Mouse (Mus musculus) urinary bladder, postnatal 36 days (tissue): ENCODE results near the gene Rasgef1b.
A peak's percentile ranks its signal among the peaks of the same experiment; 100 is the strongest.

Source experiments
- DNase-seq, 2 experiments: peaks; one replicate each; pipeline ENCODE4 v3.0.0; 2022; ENCODE audit warnings: low spot score in 2 of 2, mixed read lengths in 1 of 2

The Rasgef1b gene

DNA sequence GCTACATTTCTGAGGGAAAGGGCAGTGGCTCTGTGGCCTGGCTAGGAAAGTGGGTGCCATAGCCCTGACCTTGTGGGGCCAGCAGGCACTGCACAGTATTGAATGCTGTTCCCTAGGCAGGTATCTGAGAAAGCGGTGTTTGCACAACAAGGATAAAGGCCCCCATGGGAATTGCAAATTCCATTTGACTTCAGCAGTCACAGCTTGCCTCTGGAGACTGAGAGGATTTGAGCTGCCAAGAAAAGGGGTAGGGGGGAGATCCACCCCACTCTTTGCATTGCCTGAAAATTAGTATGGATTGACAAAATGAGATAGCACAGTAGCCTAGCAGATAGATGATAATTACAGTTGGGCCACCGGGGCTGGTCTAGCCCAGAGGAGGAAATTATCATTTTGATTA is 326.1 kb downstream of the Rasgef1b start:
- no peak for DNase-seq

DNA sequence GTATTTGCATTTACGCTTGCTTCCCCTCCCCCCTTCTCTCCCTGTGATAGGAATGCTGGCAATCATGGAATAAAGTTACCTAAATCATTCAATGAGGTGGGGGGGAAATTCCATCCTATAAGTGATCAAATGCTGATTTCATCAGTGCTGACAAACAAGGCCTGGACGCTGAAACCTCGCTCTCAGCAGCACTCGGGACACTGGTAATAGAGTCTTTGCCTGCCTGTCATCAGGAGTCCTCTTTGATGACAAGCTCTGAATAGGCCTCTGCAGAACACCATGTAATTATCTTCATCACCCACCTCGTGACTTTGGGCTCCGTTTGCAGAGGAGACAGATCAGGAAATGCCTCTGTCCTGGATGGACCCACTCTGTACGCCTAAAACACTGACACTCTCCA is 326.6 kb downstream of the Rasgef1b start:
- DNase-seq, result no peak

DNA sequence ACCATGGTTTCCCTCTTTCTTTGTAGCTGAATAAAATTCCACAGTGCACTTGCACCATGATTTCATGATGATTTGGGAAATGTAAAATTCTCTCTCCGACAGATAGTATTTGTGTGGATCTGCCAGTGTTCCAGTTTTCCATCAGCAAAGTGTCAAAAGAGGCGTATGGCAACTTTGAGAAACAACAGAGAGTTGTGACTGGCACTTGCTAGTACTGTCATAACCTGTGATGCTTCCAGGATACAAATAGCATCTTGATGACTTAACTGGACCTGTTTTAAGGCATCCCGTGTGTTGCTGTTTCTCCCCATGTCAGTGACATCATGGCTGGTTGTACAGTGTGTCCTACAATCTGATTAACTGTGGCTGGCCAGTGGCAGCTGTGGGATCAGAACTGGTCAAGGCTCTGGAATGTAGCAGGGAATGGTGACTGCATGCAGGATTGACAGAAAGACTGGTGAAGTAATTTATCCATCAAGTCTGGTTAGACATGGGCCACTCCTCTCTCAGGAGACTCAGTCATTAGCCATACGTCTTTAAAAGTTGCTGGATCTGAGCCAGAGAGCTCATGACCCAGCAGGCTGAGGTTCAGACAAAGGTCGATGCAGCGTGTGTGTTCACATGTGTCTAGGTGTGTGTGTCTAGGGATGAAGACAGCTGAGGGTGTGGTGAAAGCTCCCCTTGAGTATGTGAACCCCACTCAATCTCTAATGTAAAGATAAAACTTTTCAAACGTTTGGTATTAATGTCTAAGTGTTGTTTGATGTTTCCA is 328.8 kb downstream of the Rasgef1b start:
- no peak for DNase-seq

DNA sequence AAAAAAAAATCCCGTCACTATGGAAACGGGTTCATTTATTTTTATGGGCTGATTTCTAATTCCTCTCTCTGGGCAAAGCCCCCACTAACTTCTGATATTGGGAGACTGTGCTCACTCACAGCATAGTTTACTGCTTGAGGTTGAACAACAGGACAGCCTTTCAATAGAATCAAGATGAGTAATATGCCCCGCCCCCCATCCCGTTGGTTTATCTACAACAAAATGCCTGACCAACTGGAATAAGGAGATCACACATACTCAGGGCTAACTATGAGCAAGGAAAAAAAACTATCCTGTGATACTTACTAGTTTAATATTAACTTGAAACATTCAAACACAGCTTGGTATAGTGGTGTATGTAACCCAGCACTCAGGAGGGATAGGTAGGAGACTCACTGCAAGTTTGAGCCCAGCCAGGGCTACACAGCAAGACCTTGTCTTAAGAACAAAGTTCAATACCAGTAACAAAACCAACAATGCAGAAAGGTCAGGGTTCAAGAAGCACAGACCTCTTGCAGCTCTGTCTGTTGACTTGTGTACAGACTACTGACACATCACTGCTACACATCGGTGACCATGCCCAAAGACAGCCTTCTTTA is 330.3 kb downstream of the Rasgef1b start:
- DNase-seq, result no peak

DNA sequence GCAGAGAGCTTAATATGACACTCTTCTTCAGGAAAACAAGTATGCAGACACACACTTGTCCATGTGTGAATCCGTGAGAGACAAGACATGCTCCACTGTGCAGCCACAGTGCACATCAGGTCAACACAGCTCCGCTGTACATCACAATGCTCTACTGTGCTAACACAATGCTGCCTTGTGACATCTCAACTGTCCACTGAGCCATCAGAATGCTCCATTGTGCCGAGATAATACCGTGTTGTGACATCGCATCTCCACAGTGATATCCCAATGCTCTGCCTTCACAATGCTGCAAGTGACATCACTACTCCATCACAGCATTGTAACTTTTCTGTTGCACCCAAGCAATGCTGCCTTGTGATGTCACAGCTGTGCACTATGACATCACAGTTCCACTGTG is 334.3 kb downstream of the Rasgef1b start:
- no peak for DNase-seq

DNA sequence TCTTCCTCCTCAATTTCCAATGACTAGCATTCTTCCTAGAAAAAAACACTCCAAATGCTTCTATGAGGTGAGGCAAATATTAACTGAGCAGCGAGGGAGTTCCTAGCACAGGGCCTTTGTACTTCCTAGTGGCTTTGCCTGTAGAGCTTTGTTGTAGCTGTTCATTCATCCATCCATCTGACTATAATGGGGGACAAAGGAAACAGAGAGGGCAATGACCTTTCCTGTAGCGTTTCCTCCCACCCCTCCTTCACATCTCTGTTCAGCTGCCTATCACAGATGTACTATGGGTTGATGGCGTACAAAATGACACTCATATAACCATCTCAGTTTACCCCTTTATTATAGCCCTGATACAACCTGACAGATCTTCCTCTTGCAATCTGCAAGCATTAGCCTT is 337.3 kb downstream of the Rasgef1b start:
- no peak for DNase-seq

DNA sequence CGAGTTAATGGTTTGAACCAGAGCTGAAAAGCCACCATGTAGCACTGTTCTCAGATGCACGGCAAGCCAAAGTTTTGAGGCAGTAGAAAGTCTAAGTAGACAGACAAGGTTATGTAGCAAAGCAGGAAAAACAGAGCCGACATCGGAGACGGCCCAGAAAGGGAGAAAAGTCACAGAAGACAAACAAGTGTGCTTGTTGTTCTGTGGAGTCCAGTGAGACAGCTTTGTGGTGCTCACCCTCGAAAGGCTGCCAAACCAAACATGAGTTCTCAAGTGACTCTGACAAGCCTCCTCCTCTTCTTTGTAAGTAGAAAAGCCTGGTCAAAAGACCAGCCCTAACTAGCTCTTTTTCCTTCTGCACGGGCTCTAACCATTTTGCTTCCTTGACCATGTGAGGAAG is 338.1 kb downstream of the Rasgef1b start:
- no peak for DNase-seq

DNA sequence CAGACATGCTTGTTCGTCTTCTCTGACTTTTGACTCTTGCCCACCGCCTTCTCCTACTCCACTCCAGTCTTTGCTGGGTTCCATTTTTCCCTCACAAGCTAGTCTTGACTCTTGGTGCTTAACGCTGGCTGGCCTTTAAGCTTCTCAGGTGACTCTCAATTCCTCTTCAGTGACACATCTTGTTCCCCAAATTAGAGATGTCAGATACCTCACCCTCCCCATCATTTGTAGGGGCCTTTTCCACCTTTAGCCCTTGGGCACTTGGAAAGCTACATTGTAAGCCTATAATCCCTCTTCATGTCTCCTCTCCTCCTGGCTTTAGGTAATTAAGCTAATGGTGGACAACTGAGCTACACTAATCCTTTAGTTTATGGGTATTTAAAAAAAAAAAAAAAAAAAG is 338.6 kb downstream of the Rasgef1b start:
- DNase-seq, result no peak

DNA sequence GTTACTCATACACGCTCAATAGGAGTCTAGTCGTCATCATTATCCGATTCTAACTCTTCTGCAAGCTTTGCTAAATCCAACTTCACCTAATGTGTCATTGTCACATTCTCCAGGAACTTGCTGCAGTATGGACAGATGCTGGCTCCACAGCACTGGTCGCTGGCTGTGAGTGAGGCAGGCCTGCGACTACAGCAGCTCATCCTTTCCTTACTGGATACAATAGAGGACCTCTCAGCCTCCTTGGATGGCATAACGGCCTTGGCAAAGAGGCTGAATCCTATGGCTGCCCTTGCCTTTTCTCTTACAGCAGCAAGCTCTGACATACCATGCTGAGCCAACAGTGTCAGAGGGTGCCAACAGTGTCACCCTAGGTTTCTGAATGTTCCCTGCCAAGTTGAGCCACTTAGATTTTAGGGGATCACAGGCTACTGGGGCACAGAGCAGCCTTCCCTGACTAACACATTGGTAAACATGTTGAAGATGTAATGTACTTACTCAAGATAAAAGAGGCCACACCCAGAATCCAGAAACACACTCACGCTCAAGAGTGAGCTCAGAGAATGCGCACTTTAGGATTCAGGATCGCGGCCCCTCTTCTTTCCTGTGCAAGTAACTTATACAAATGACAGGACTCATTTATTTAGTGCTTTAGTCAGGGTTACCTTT is 340.1 kb downstream of the Rasgef1b start:
- DNase-seq, result peak in 1 of 2 experiments; percentile 44

DNA sequence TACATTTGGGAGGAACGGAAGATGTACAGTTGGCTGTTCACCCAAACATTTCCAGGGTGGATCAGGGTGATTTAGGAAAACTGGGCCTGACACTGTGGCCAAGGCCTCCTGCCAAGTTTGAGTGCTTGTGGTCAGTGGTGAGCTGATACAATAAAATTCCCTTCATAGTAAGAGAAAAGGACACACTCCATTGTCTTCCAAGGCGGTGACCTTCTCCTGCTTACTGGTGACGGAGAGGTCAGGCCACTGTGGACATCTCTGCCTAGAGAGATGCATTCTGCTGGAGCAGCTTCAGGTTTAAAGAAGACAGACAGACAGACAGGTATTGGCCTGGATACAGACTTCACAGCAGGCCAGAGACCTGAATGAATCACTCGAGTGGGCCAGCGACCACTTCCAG is 340.7 kb downstream of the Rasgef1b start:
- no peak for DNase-seq

DNA sequence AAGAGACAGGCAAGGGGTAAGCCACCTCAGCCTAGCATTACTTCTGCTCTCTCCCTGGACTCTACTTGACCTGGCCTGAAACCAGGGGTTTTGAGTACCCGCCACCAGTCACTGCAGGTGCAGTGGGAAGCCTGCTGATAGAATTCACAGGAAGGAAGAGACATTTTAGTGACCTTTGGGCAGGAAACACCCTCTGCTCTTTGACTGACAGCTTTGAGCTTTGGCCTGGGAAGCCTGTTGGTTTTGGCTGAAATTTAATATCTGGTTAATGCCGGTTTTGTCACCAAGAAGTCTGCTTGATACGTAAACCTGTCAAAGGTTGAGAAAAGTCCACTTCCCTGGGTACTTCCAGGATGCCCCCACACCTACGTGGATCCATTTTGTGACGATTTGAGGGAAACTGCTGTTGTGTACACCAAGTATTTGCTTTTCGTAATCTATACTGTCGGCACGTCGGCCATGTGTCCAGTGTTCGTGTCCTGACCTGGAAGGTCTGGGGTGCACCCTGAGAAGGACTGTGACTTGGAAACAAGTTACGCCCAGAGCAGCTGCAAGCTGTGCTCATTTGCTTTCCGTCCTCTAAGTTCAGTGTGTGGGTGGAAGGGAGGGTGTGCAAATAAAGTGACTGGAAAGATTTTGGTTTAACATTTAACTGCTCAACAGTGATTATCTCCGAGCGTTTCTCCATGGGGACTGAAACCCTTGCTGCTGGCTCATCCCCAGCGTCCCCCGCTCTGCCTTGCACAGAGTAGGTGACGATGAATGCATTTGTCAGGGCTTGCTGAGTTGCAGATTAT is 341.5 kb downstream of the Rasgef1b start:
- DNase-seq, result no peak

DNA sequence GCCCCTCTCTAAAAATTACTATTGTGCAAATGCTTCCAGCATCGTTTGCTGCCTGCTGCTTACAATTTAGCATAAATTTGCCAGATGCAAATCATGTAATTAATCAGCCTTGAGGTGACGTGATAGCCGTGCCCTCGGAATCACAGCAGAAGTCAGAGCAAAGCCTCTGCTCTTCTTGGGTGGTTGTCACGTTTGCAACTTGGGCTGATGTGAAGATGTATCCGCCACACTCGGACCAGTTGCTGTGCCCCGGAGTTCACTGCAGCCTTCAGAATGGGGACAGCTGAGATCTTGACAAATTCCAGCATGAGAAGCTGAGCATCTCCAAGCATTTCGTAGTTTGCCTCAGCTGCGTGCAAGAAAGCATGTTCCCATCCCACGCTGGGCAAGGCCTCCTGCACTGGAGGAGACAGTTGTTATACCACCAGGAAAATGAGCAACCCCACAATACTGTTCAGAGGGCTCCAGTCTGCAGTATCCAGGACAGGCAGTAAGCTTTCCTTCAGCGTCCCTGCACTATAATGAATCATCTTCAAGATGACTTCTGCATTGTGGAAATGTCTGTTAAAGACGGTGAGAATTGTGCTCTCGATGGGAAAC is 342.5 kb downstream of the Rasgef1b start:
- no peak for DNase-seq

DNA sequence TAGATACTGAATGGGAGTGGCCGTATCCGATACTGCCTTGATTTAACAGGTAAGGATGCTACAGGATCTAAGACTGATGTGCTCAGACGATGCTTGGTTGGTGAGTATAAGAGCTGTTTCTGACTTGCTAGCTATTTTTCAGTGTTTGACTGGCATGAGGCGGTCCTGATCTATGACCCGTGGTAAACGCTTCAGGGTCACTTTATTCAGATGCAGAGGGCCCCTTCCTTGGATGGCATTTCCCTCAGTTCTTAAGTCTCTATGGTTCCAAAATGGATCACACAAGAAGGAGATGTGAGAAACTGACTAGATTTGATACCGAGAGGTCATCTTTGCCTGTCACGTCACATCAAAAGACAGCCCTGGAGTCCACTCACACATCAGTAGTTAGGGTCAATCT is 343.1 kb downstream of the Rasgef1b start:
- no peak for DNase-seq

DNA sequence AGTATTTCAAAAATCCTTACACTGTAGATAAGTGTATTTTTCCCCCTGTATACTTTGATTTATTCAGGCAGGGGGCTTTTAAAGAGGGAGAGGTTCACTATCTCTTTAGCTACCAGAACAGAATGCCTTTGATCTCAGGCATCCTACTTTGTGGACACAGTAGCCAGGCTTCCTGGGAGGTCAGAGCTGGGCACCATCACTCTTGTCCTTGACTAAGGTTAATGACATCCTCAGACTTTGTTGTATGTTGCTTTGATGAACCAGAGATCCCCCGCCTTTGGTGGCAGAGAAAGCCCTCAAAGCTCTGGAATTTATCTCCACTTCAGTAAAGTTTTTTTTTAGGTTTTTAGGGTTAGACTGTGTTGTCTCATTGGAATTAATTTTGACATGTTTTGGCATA is 343.8 kb downstream of the Rasgef1b start:
- no peak for DNase-seq

DNA sequence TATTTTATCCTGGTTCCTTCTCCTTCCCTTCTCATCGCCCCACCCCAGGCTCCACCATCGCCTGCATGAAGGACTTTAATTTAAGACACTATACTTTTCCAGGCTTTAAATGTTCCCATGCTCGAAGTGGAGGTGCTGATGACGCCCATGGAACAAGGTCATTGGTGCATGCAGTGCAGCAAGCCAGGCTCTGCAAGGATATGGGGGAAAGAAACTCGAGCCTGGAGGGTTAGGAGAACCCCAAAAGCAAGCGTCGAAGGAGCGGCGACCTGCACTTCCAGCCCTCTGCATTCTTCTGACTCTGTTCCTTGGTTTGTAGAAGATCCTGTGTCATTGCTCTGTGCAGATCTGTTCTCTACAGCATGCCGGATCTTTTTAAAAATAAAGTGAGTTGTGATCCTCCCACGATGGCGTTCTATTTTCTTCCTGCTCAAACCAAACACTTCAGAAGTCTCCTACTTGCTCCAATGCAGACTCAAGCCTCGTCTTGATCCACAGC is 345.0 kb downstream of the Rasgef1b start:
- no peak for DNase-seq

DNA sequence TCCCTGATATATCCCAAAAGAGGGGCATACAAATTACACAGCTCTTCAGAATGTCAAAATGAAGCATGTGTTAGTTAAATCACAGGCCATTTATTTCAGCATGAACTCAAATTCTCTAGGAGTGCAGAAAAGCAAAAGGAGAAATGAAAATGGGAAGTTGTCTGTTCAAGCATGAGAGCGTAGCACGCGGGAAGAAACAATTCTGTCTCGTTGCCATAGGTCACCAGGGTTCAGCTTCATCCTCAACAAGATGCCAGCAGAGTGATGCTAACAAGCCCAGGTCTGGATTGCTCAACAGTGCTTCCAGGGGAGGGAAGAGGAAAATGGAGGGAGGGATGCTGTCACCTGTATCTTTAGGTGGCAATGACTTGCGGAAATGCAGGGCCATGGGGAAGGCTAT is 346.1 kb downstream of the Rasgef1b start:
- DNase-seq, result no peak

DNA sequence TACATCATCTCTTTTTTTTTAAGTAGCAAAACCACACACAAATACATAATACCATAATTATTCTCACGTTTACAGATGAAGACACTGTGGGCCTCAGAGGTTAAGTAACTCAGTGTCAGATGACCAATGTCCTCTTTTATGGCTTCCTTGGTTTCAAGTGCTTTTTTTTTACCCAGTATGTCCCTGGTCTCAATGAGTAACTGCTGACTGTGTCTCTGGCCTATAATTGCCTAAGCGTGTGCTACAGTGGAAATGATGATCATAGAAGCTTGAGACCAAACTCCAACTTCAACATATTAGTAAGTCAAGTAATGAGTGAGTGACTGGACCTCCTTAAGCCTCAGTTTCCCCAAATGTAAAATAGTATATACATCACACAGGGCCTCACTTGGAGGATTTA is 347.2 kb downstream of the Rasgef1b start:
- no peak for DNase-seq

DNA sequence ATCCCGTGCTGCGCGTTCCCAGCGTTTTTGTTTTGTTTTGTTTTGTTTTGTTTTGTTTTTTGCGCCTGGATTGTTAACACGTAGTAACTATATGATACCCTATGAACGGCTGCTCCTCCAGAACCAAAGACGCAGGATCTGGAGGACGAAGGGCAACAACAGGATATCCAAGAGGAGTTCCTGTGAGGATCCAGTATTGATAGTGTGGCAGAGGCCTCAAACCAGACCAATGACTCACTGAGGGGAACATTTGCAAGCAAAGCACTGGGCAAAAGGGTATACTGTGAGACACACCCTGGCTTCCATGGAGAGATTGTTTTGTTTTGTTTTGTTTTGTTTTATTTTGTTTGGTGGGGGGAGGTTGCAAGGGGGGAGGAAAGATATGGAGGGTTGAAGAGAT is 348.0 kb downstream of the Rasgef1b start:
- DNase-seq, result no peak

DNA sequence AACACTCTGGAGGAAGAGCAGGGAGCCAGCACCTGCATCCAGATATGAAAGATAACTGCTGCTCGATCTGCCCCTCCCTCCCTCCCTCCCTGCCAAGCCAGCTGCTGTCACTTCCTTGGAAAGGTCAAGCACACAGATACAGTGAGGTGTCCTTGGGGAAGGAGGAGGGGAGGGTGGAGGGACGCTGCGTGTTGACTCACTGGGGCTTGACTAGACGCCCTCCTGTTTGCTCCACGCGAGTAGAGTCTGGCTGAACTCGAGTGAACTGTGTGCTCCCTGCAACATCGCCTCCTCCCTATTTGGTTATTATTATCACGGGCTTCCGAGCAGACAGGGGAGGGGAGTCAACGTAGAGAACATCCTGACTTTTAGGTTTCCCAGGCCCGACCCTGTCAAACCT is 348.7 kb downstream of the Rasgef1b start:
- DNase-seq, result no peak

DNA sequence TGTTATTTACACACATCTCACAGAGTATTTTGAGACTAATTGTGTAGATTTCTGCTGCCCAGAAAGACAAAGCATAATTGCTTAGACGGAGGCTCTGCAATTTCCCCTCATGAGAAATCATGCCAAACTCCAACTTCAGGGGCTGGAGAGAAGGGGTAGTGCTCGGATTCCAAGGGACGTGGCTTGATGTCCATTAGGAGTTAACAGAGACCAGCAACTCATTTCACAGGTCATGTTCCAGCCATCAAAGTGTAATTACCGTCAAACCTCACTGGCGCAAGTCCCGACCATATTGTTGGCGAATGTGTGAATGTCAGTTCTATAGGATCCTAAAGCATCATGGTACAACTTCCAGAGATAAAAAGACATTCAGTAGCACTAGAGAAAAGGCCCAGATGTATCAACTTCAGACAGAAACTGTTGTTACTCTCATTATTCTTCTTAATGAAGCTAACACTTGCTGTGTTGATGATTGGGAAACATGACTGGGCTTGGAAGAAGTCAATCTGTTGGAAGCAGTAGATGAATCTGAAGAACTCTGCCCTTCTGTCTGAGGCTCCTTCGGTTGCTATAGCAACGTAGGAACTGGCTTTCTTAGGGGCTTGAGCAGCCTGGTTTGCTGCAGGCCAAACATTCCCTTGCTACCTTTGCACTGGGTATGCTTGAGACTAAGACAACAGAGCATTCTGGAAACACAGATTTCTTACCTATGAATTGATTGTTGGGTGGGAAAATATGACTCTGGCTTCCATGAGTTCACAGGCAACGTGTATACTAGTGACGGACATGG is 350.2 kb downstream of the Rasgef1b start:
- no peak for DNase-seq

DNA sequence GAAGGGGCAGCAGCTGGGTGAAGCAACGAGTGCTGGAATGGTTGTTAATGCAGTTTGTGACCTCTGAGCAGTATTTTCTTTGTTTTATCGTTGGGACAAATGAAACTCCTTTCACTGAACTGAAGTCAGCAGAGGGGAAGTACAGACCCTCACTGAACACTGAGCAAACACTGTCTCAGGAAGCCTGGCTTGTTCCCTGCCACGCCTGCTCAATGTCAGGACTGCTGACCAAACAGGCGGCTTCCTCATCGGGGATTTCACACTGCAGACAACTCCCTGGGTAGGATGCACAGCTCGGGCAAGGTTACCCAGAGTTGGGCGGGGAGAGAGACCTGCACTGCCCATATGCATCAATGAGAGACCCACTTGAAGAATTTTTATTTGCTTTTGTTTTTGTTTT is 353.1 kb downstream of the Rasgef1b start:
- no peak for DNase-seq
